Mouse (Mus musculus) ES-Bruce4 (cell line): Measurements from ENCODE around the gene Dnaaf2.

ENCODE experiments used
- CTCF ChIP-seq: IDR thresholded peaks from one replicate; pipeline ENCODE4 v1.8.1; 2011; ENCODE audit warnings: low read depth, low read length
- EP300 ChIP-seq: IDR thresholded peaks from 2 replicates; pipeline ENCODE4 v1.6.1; 2011; ENCODE audit warnings: low read depth, low read length; ENCODE audit not compliant: insufficient read depth
- POLR2A ChIP-seq: IDR thresholded peaks from one replicate; pipeline ENCODE4 v1.8.1; 2011; ENCODE audit warnings: low read length; ENCODE audit not compliant: insufficient read depth

DNA sequence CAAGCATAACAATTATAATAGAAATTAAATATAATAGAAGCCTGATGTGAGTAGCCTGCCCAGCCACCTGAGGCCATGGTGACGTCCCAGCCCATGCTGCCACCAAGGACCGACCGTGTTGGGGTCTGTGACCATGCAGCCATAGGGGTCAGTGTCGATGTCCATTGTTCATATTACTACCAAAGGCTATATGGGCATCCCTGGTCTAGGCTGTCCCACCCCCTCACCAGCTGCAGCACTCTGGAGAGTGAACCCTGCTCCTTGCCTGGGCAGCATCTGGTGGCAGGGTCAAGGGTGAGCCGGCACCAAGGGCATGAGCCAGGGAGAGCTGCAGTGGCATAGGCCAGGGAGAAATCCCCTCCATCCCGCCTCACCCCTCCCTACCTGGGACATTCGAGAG lies 58.4 kb downstream of the Dnaaf2 start:
- TF ChIP-seq CTCF (no peak), EP300 (no peak), POLR2A (no peak)
